Mouse (Mus musculus) thymus, adult 2 months (tissue): ENCODE data around the gene Ptpru. TPM values are rescaled to one million over a fixed set of nuclear protein-coding genes. Genes with fewer than 3 reads are reported as not detected.

Experiments
- DNase-seq: peaks from one replicate; pipeline ENCODE4 v3.0.0; 2021
- H3K27ac ChIP-seq: fragments of 200-500 bp; 2 replicates; pipeline ENCODE4 v1.5.1; 2012; ENCODE audit warnings: low read length, control low read depth; ENCODE audit not compliant: control insufficient read depth, insufficient read depth
- H3K27me3 ChIP-seq: fragments of 200-500 bp; 2 replicates; pipeline ENCODE4 v1.6.1; 2012; ENCODE audit warnings: mild to moderate bottlenecking, low read length, moderate library complexity, mixed read lengths; ENCODE audit not compliant: control insufficient read depth, insufficient read depth
- H3K36me3 ChIP-seq: fragments of 200-500 bp; 2 replicates; pipeline ENCODE4 v1.6.1; 2012; ENCODE audit warnings: mild to moderate bottlenecking, low read length, moderate library complexity; ENCODE audit not compliant: control insufficient read depth, insufficient read depth
- H3K4me1 ChIP-seq: fragments of 200-500 bp; replicated peaks from 2 replicates; pipeline ENCODE4 v1.6.1; 2012; ENCODE audit warnings: low read length; ENCODE audit not compliant: control insufficient read depth, insufficient read depth
- H3K4me3 ChIP-seq: fragments of 200-500 bp; 2 replicates; pipeline ENCODE4 v1.5.1; 2012; ENCODE audit warnings: mild to moderate bottlenecking, low read length, control low read depth, moderate library complexity; ENCODE audit not compliant: control insufficient read depth, insufficient read depth
- CTCF ChIP-seq: fragments of 200-500 bp; IDR thresholded peaks from 2 replicates; pipeline ENCODE4 v1.5.1; 2012; ENCODE audit warnings: mild to moderate bottlenecking, control low read depth, low read length, moderate library complexity, borderline replicate concordance; ENCODE audit not compliant: control insufficient read depth, poor library complexity, insufficient read depth; ENCODE audit errors: extremely low read depth
- POLR2A ChIP-seq: fragments of 200-500 bp; IDR thresholded peaks from 2 replicates; pipeline ENCODE4 v1.6.1; 2012; ENCODE audit warnings: mild to moderate bottlenecking, low read length, control low read depth, moderate library complexity; ENCODE audit not compliant: control insufficient read depth, poor library complexity, insufficient read depth; ENCODE audit errors: extremely low read depth
- WGBS: fragments of 180-500 bp; shearing (Covaris S2); methylation state at CpG from one replicate; pipeline ENCODE4 v1.1.7; 2018; 5-methylcytosine and 5-hydroxymethylcytosine counted together
- polyA plus RNA-seq: library from polyadenylated mRNA; depleted of rRNA; stranded (reverse); fragments of >200 nt; gene quantifications from 2 replicates; pipeline ENCODE4 v1.2.3, GENCODE M21; 2012

Gene Ptpru
- polyA plus RNA-seq, 1 experiment = 1.6 TPM

- WGBS = 21% methylated on average over 3 of the region's 3 CpGs
- Histone ChIP-seq H3K27me3 (no peaks in the 10 kb centered on the region), H3K4me1 (peaks cover 6% of the 10 kb centered on the region; the same call in 1 of the 2 replicates), H3K4me3 (no peak overlapping the region), H3K36me3 (no peaks in the 10 kb centered on the region), H3K27ac (no peak overlapping the region)
- TF ChIP-seq POLR2A = no peak
- TF ChIP-seq CTCF = no peak
- no peak for DNase-seq
Measured at GRCm38 (mm10) chr4:131875242-131875641, 37.2 kb upstream of the Ptpru start.

DNA sequence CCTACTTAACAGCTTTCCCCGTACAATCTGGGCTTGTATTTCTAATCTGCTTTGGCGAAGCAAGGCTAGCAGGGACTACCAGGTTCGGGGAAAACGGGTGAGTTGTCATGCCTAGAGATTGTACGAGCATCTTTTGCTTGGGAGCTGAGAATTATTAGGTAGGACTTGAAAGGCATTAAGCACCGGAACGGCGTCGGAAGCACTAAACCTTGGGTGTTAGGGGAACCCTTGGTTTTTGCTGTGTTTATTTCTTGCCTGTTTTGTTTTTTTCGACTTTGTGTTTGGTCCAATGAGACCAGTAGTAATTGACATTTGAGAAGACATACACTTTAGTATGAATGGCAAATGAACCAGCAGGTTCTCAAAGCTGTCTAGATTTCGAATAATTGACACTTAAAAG, 36.5 kb upstream of the Ptpru start:
- DNase-seq = no peak
- Histone ChIP-seq H3K27me3 (no peaks in the 10 kb centered on the region), H3K4me1 (peaks cover 6% of the 10 kb centered on the region; the same call in 1 of the 2 replicates), H3K27ac (peak overlapping the region; percentile 52; the same call in 1 of the 2 replicates), H3K4me3 (peak overlapping the region; percentile 90), H3K36me3 (no peaks in the 10 kb centered on the region)
- TF ChIP-seq CTCF = no peak
- TF ChIP-seq POLR2A = no peak
- WGBS = under 1% methylated on average over 11 of the region's 11 CpGs

DNA sequence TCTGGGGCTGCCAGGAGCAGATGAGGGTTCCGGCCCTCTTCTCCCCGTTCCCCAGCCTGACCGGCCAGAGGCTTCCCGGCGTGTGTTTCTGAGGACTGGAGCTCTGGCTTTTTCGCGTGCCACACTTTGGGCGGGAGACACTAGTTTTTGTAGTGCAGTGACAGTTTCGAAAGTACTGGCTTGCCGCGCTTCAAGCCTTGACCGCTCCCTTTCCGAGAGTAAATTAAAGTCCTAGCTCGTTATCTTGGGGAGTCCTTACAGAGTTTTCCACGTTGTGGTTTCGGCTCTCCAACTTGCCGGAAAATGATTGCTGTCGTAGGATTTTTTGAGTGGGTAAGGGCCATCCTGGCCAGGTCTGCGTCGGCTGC, 36.1 kb upstream of the Ptpru start:
- H3K4me3 ChIP-seq = peak overlapping the region; percentile 90
- TF ChIP-seq CTCF (no peak), POLR2A (no peak)
- peak overlapping the region; percentile 52 for H3K27ac ChIP-seq
- no peak for DNase-seq
- WGBS = under 1% methylated on average over 20 of the region's 20 CpGs
- H3K4me1 ChIP-seq = peaks cover 6% of the 10 kb centered on the region; the same call in 1 of the 2 replicates
- no peaks in the 10 kb centered on the region for H3K36me3 ChIP-seq
- H3K27me3 ChIP-seq = no peaks in the 10 kb centered on the region

DNA sequence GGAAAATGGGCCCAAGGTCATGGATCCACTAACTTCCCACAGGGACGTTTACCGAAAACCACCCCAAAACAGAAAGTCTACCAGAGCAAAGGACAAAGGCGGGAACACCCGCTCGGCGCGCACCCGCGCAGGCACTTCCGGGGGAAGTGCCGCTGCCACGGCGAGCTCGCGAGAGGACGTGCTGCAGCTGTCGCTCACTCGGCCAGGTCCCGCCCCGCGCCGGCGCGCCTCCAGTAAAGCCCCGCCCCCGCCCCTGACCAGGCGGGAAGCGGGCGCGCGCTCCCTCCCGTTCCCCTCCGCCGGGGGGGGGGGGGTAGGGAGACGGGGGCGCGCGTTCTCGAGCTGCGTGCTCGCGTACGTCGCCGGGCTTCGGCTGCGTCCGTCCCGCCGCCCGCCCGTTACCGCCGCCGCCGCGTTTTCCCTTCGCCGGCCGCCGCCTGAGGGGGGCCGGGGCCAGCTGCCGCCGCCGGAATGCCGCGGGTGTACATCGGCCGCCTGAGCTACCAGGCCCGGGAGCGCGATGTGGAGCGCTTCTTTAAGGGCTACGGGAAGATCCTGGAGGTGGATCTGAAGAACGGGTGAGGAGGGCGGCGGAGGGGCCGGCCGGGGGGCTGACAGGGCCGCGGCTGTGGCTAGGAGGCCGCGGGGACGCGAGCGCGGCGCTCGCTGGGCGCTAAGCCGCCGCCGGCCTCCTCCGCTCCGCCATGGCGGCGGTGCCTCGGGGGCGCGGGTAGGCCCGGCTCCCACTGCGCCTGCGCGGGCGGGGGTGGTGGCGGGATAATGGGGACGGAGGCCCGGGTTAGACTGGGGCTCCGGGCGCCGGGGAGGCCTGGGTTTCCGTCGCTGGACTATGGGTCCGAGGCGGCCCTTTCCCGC, 35.4 kb upstream of the Ptpru start, which contains the start of gene Srsf4:
TSS of gene Srsf4 (plus strand) at position 325 of the 876 bp plus-strand sequence.
- under 1% methylated on average over 99 of the region's 116 CpGs for WGBS
- Histone ChIP-seq H3K36me3 (no peaks in the 10 kb centered on the region), H3K4me1 (peaks cover 6% of the 10 kb centered on the region; the same call in 1 of the 2 replicates)

GRCm38 (mm10) chr4:131872672-131873292, 34.7 kb upstream of the Ptpru start:
- DNase-seq = no peak
- Histone ChIP-seq H3K36me3 (no peaks in the 10 kb centered on the region), H3K27me3 (no peaks in the 10 kb centered on the region), H3K4me1 (peaks cover 6% of the 10 kb centered on the region; the same call in 1 of the 2 replicates), H3K4me3 (peak overlapping the region; percentile 38), H3K27ac (no peak overlapping the region; the same call in 1 of the 2 replicates)
- TF ChIP-seq CTCF (no peak), POLR2A (no peak)
- WGBS = 4% methylated on average over 11 of the region's 11 CpGs

More for the DNA sequence above, 35.4 kb upstream of the Ptpru start, which contains the start of gene Srsf4:
- Histone ChIP-seq H3K27me3 (no peaks in the 10 kb centered on the region), H3K4me3 (peak within 1 kb of the TSS; percentile 90), H3K27ac (peak within 1 kb of the TSS; percentile 65)
- TF ChIP-seq POLR2A (peak; percentile 91), CTCF (peak; percentile 47; the same call in 1 of the 2 replicates)
- peak; percentile 92 for DNase-seq

GRCm38 (mm10) chr4:131861341-131861739, 23.3 kb upstream of the Ptpru start:
- H3K36me3 ChIP-seq = no peaks in the 10 kb centered on the region
- TF ChIP-seq POLR2A (no peak), CTCF (no peak)
- peaks cover 9% of the 10 kb centered on the region for H3K4me1 ChIP-seq
- peak overlapping the region; percentile 82 for H3K27ac ChIP-seq
- peak overlapping the region; percentile 10 for H3K4me3 ChIP-seq
- DNase-seq = no peak
- no peaks in the 10 kb centered on the region for H3K27me3 ChIP-seq
- 9% methylated on average over 4 of the region's 4 CpGs for WGBS
